In genomic region chr10:117843690-117844089, GRCm38 (mm10) we compare ENCODE assay signal across 8 mouse cellular contexts. TPM values are rescaled to one million over a fixed set of nuclear protein-coding genes. Genes with fewer than 3 reads are reported as not detected.
DNase-seq lines count a peak whose midpoint lies in the region; ATAC-seq and TF ChIP-seq lines count a peak whose summit lies in the region.

No protein-coding gene starts in this region.

- TF ChIP-seq CTCF in hindbrain, postnatal 0 days (IDR thresholded peaks at IDR 0.05; ENCODE audit: low read depth): no peak

- no peak overlapping the region for H3K27ac ChIP-seq in kidney, embryonic 16.5 days (ENCODE audit: low read length)
- H3K27ac ChIP-seq in hindbrain, postnatal 0 days: no peak overlapping the region
- H3K27ac ChIP-seq in midbrain, embryonic 16.5 days (ENCODE audit: low read length): no peak overlapping the region

- H3K27me3 ChIP-seq in kidney, embryonic 16.5 days (ENCODE audit: insufficient read depth, low read length): no peaks in the 10 kb centered on the region
- no peaks in the 10 kb centered on the region for H3K27me3 ChIP-seq in hindbrain, postnatal 0 days (ENCODE audit: insufficient read depth, low read length)
- H3K27me3 ChIP-seq in midbrain, embryonic 16.5 days (ENCODE audit: control insufficient read depth, insufficient read depth, low read depth, low read length): no peaks in the 10 kb centered on the region

- H3K9me3 ChIP-seq in kidney, embryonic 16.5 days (ENCODE audit: low read length): no peaks in the 10 kb centered on the region
- no peaks in the 10 kb centered on the region for H3K9me3 ChIP-seq in hindbrain, postnatal 0 days (ENCODE audit: low read length)
- no peaks in the 10 kb centered on the region for H3K9me3 ChIP-seq in midbrain, embryonic 16.5 days (replicated peaks; ENCODE audit: control insufficient read depth, low read length, poor library complexity, severe bottlenecking)

- H3K4me1 ChIP-seq in kidney, embryonic 16.5 days (ENCODE audit: insufficient read depth, low read length): peaks cover 23% of the 10 kb centered on the region
- H3K4me1 ChIP-seq in hindbrain, postnatal 0 days (ENCODE audit: insufficient read depth, low read length): peaks cover 16% of the 10 kb centered on the region
- H3K4me1 ChIP-seq in midbrain, embryonic 16.5 days (ENCODE audit: control insufficient read depth, insufficient read depth, low read length): peaks cover 21% of the 10 kb centered on the region

- H3K4me2 ChIP-seq in kidney, embryonic 16.5 days (replicated peaks; ENCODE audit: low read depth, low read length): peak overlapping the region; percentile 71
- peak overlapping the region; percentile 75 for H3K4me2 ChIP-seq in hindbrain, postnatal 0 days (ENCODE audit: low read depth, low read length)
- peak overlapping the region; percentile 54 for H3K4me2 ChIP-seq in midbrain, embryonic 16.5 days (ENCODE audit: low read length)

- intact Hi-C loops in left cerebral cortex, postnatal 36 days (cut with DNase I): loop anchor here (2.0 to 10.0 kb wide), 2 partner anchors 51 to 141 kb away; partner anchors contain the start of gene Nup107

- DNase-seq in kidney, postnatal 36 days: no peak
- DNase-seq in hindbrain, postnatal 0 days (ENCODE audit: low spot score): no peak
- no peak for DNase-seq in adrenal gland, postnatal 4 days (ENCODE audit: low spot score in 2 of 2)
- DNase-seq in left cerebral cortex, postnatal 36 days (ENCODE audit: low spot score in 2 of 2): no peak
- no peak for DNase-seq in yolk sac, embryonic 10.5 days (ENCODE audit: low spot score)

- peak overlapping the region; percentile 13; the same call in 1 of the 2 replicates for H3K4me3 ChIP-seq in kidney, embryonic 16.5 days (ENCODE audit: low read length)
- peak overlapping the region; percentile 94; the same call in 1 of the 2 replicates for H3K4me3 ChIP-seq in hindbrain, postnatal 0 days (ENCODE audit: low read length)
- no peak overlapping the region for H3K4me3 ChIP-seq in midbrain, embryonic 16.5 days (ENCODE audit: low read depth, low read length)

- H3K36me3 ChIP-seq in kidney, embryonic 16.5 days (ENCODE audit: insufficient read depth, low read length): no peaks in the 10 kb centered on the region
- no peaks in the 10 kb centered on the region for H3K36me3 ChIP-seq in hindbrain, postnatal 0 days (ENCODE audit: insufficient read depth, low read length)
- H3K36me3 ChIP-seq in midbrain, embryonic 16.5 days (ENCODE audit: control insufficient read depth, insufficient read depth, low read length): no peaks in the 10 kb centered on the region

- no peak overlapping the region for H3K9ac ChIP-seq in kidney, embryonic 16.5 days (replicated peaks; ENCODE audit: low read length)
- no peak overlapping the region for H3K9ac ChIP-seq in hindbrain, postnatal 0 days (replicated peaks; ENCODE audit: low read length)
- no peak overlapping the region for H3K9ac ChIP-seq in midbrain, embryonic 16.5 days (ENCODE audit: low read depth, low read length)

- ATAC-seq in kidney, embryonic 16.5 days (ENCODE audit: low FRiP score, low TSS enrichment): no peak
- peak; percentile 44 for ATAC-seq in activated CD4-positive, CD25-positive, alpha-beta regulatory T cell, adult 4 months
- no peak for ATAC-seq in hindbrain, postnatal 0 days
- ATAC-seq in midbrain, embryonic 16.5 days: no peak

- WGBS in kidney, embryonic 16.5 days: 71% methylated on average over 5 of the region's 5 CpGs
- 59% methylated on average over 5 of the region's 5 CpGs for WGBS in hindbrain, postnatal 0 days
- WGBS in midbrain, embryonic 16.5 days: 75% methylated on average over 5 of the region's 5 CpGs

RNA-seq across cellular contexts. Expression of gene Rap1b, which starts 2.1 kb away (rescaled TPM):
- polyA plus RNA-seq in kidney, embryonic 16.5 days (2015; fragmentation: Nextera tagmentation; extraction: Ambion mirVana): 166 and 185 TPM in 2 replicates
- 100 to 1,000 TPM in 1 of 2 experiments, 10 to 100 TPM in 1; 83.0 to 107 TPM for polyA plus RNA-seq in activated CD4-positive, CD25-positive, alpha-beta regulatory T cell, adult 4 months (2017; shearing (Covaris generic))
- 46.9 and 57.5 TPM in 2 replicates for total RNA-seq in hindbrain, postnatal 0 days (2014; rRNA removed)
- 142 and 143 TPM in 2 replicates for polyA plus RNA-seq in hindbrain, postnatal 0 days (2015; fragmentation: Nextera tagmentation; extraction: Ambion mirVana)
- 171 and 179 TPM in 2 replicates for polyA plus RNA-seq in midbrain, embryonic 16.5 days (2015; fragmentation: Nextera tagmentation; extraction: Ambion mirVana)
- 100 to 1,000 TPM; 143 to 149 TPM for total RNA-seq in adrenal gland, postnatal 4 days (2021)
- 10 to 100 TPM; 60.2 to 62.8 TPM for total RNA-seq in left cerebral cortex, postnatal 36 days (2021)

RNA-seq across cellular contexts. Expression of gene Nup107, which starts 51.2 kb away (rescaled TPM):
- 64.8 and 69.0 TPM in 2 replicates for polyA plus RNA-seq in kidney, embryonic 16.5 days (2015; fragmentation: Nextera tagmentation; extraction: Ambion mirVana)
- polyA plus RNA-seq in activated CD4-positive, CD25-positive, alpha-beta regulatory T cell, adult 4 months (2017; shearing (Covaris generic)): 10 to 100 TPM; 45.3 to 51.8 TPM
- 12.5 and 16.6 TPM in 2 replicates for total RNA-seq in hindbrain, postnatal 0 days (2014; rRNA removed)
- 19.0 and 20.2 TPM in 2 replicates for polyA plus RNA-seq in hindbrain, postnatal 0 days (2015; fragmentation: Nextera tagmentation; extraction: Ambion mirVana)
- polyA plus RNA-seq in midbrain, embryonic 16.5 days (2015; fragmentation: Nextera tagmentation; extraction: Ambion mirVana): 29.4 and 34.9 TPM in 2 replicates
- 10 to 100 TPM; 28.7 to 30.2 TPM for total RNA-seq in adrenal gland, postnatal 4 days (2021)
- 10 to 100 TPM; 12.8 to 15.5 TPM for total RNA-seq in left cerebral cortex, postnatal 36 days (2021)
